Comparison of ENCODE assay signal across 9 mouse cellular contexts in genomic region chr7:143460874-143461273, GRCm38 (mm10). TPM values are rescaled to one million over a fixed set of nuclear protein-coding genes. Genes with fewer than 3 reads are reported as not detected.
A peak's percentile ranks its signal among the peaks of the same experiment; 100 is the strongest.
DNase-seq lines count a peak whose midpoint lies in the region; ATAC-seq lines count a peak whose summit lies in the region.
"Had no signal": no experiment of that assay in that cellular context is flagged by ENCODE, and none has a peak within 500 bp of the region (broad histone marks: within the 10 kb centered on the region; RNA-seq: fewer than 3 reads in every experiment).

TSS of gene Cdkn1c (minus strand) at chr7:143461050.

- ATAC-seq in forebrain, embryonic 15.5 days (replicated peaks) = peak; percentile 88
- peak; percentile 86 for ATAC-seq in liver, embryonic 15.5 days (ENCODE audit: insufficient read depth)
- peak; percentile 84 for ATAC-seq in stomach, embryonic 14.5 days (ENCODE audit: insufficient number of reproducible peaks, insufficient read depth, low FRiP score, low read depth)

- peak within 1 kb of the TSS; percentile 49 for H3K9ac ChIP-seq in forebrain, embryonic 15.5 days (replicated peaks)
- peak within 1 kb of the TSS; percentile 8; the same call in 1 of the 2 replicates for H3K9ac ChIP-seq in liver, embryonic 15.5 days
- H3K9ac ChIP-seq in stomach, embryonic 14.5 days (replicated peaks; ENCODE audit: low read depth, low read length) = peak within 1 kb of the TSS; percentile 72

- H3K27ac ChIP-seq in forebrain, embryonic 15.5 days (replicated peaks) = peak within 1 kb of the TSS; percentile 44; the same call in 1 of the 2 replicates
- H3K27ac ChIP-seq in liver, embryonic 15.5 days (replicated peaks) = no peak within 1 kb of the TSS
- H3K27ac ChIP-seq in stomach, embryonic 14.5 days (ENCODE audit: low read length) = peak within 1 kb of the TSS; percentile 87

- peak within 1 kb of the TSS; percentile 51 for H3K4me2 ChIP-seq in forebrain, embryonic 15.5 days (replicated peaks)
- peak within 1 kb of the TSS; percentile 68 for H3K4me2 ChIP-seq in liver, embryonic 15.5 days
- H3K4me2 ChIP-seq in stomach, embryonic 14.5 days (replicated peaks; ENCODE audit: low read depth, low read length) = peak within 1 kb of the TSS; percentile 44

- H3K27me3 ChIP-seq in forebrain, embryonic 15.5 days = peaks cover 31% of the 10 kb centered on the region
- H3K27me3 ChIP-seq in liver, embryonic 15.5 days = peaks cover 86% of the 10 kb centered on the region
- no peaks in the 10 kb centered on the region for H3K27me3 ChIP-seq in stomach, embryonic 14.5 days (ENCODE audit: control insufficient read depth, insufficient read depth, low read length)

- WGBS in forebrain, embryonic 15.5 days = 44% methylated on average over 47 of the region's 48 CpGs
- WGBS in liver, embryonic 15.5 days (ENCODE audit: insufficient replicate concordance) = 32% methylated on average over 45 of the region's 48 CpGs
- 27% methylated on average over 36 of the region's 48 CpGs for WGBS in stomach, embryonic 14.5 days

- intact Hi-C loops in heart, postnatal 10 days (cut with DNase I) = loop anchor here (5.0 kb wide), 1 partner anchor 149 kb away; no protein-coding TSS in a partner anchor

- peak within 1 kb of the TSS; percentile 46 for H3K4me3 ChIP-seq in forebrain, embryonic 15.5 days
- peak within 1 kb of the TSS; percentile 50 for H3K4me3 ChIP-seq in liver, embryonic 15.5 days (replicated peaks)
- H3K4me3 ChIP-seq in stomach, embryonic 14.5 days (ENCODE audit: low read depth, low read length) = peak within 1 kb of the TSS; percentile 59

- no peaks in the 10 kb centered on the region for H3K9me3 ChIP-seq in forebrain, embryonic 15.5 days
- H3K9me3 ChIP-seq in liver, embryonic 15.5 days (replicated peaks) = peaks cover 17% of the 10 kb centered on the region; the same call in 1 of the 2 replicates
- peaks cover 21% of the 10 kb centered on the region; the same call in 1 of the 2 replicates for H3K9me3 ChIP-seq in stomach, embryonic 14.5 days (ENCODE audit: control insufficient read depth, low read depth, low read length)

- H3K36me3 ChIP-seq in forebrain, embryonic 15.5 days = no peaks in the 10 kb centered on the region
- no peaks in the 10 kb centered on the region for H3K36me3 ChIP-seq in liver, embryonic 15.5 days (replicated peaks)
- peaks cover 2% of the 10 kb centered on the region; the same call in 1 of the 2 replicates for H3K36me3 ChIP-seq in stomach, embryonic 14.5 days (ENCODE audit: control insufficient read depth, insufficient read depth, low read length)

- peaks cover 10% of the 10 kb centered on the region for H3K4me1 ChIP-seq in forebrain, embryonic 15.5 days
- H3K4me1 ChIP-seq in liver, embryonic 15.5 days (replicated peaks) = peaks cover 45% of the 10 kb centered on the region
- peaks cover 9% of the 10 kb centered on the region for H3K4me1 ChIP-seq in stomach, embryonic 14.5 days (ENCODE audit: control insufficient read depth, insufficient read depth, low read length)

- peak; percentile 65 to 84 for DNase-seq in cerebellum, postnatal 4 days (ENCODE audit: low spot score in 2 of 2)
- DNase-seq in cerebellum, adult 8-10 months = no peak
- DNase-seq in heart, postnatal 10 days = peak; percentile 92 to 94
- peak; percentile 92 to 95 for DNase-seq in kidney, postnatal 4 days
- peak; percentile 91 for DNase-seq in neural tube, embryonic 10.5 days (ENCODE audit: extremely low spot score, low spot score)

RNA-seq across cellular contexts. Expression of gene Cdkn1c, which starts in this region (rescaled TPM):
- 139 and 142 TPM in 2 replicates for polyA plus RNA-seq in forebrain, embryonic 15.5 days (2015; fragmentation: Nextera tagmentation; extraction: Ambion mirVana)
- 10 to 100 TPM; 47.2 to 48.0 TPM for total RNA-seq in heart, postnatal 10 days (2021)
- polyA plus RNA-seq in liver, embryonic 15.5 days (2015; fragmentation: Nextera tagmentation; extraction: Ambion mirVana) = 182 and 216 TPM in 2 replicates
- polyA plus RNA-seq in stomach, embryonic 14.5 days (2014; fragmentation: Nextera tagmentation; extraction: Ambion mirVana) = 824 and 970 TPM in 2 replicates
- total RNA-seq: CH12.LX had no signal

Comparison
In these comparisons a context has a peak if more than half of its experiments do, and no peak if none do; other contexts are left out.
1. H3K9ac ChIP-seq: peak in every context shown above with its lines; median percentile 72 in stomach, embryonic 14.5 days; 49 in forebrain, embryonic 15.5 days; 8 in liver, embryonic 15.5 days.